Mouse (Mus musculus) hematopoietic stem cell, adult 5-6 weeks (primary cell): ENCODE results near the gene Ppp1r15b. TPM values are rescaled to one million over a fixed set of nuclear protein-coding genes. Genes with fewer than 3 reads are reported as not detected.
A peak's percentile ranks its signal among the peaks of the same experiment; 100 is the strongest.

Experiments used
- ATAC-seq, 2 experiments: fragments of 125-278 bp in 1 of 2; replicated peaks in 1 of 2; 2 replicates each; pipeline ENCODE4 v1.8.0; 2016 to 2017; ENCODE audit warnings: inconsistent platforms in 2 of 2, mild to moderate bottlenecking in 2 of 2, moderate number of reproducible peaks in 2 of 2, low read depth in 1 of 2, moderate TSS enrichment in 1 of 2; ENCODE audit not compliant: low FRiP score in 2 of 2, poor library complexity in 2 of 2, severe bottlenecking in 2 of 2, insufficient read depth in 1 of 2, low TSS enrichment in 1 of 2
- total RNA-seq: library from RNA; stranded (forward); fragments of 172-1452, 232-1000 nt; gene quantifications from 2 replicates; pipeline ENCODE4 v1.2.3, GENCODE M21; 2017

Ppp1r15b gene
- total RNA-seq, 1 experiment from 2014 or later = 85.7 TPM

- no peak for ATAC-seq
These were observed 14.8 kb upstream of the Ppp1r15b start for GRCm38 (mm10) chr1:133116108-133116507.

- ATAC-seq = peak; percentile 7 to 68; a peak in 1 of 4 replicates
These were observed 12.8 kb upstream of the Ppp1r15b start for GRCm38 (mm10) chr1:133118127-133118526.

DNA sequence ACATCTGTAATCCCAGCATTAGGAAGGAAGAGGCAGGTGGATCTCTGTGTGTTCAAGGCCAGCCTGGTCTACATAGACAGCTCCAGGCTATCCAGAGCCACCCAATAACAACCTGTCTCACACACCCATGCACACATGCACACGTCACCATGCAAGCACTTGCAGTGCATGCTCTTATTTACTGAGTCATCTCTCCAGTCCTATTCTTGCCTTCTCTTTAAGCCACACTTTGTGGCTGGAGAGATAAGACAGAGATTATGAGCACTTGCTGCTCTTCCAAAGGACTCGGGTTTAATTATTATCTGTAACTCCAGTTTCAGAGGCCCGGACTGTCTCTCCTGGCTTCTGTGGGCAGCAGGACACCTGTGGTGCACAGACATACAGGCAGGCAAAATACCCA, 12.1 kb upstream of the Ppp1r15b start:
- no peak for ATAC-seq

- peak; percentile 49 to 74; a peak in 2 of 4 replicates for ATAC-seq
These were observed 10.8 kb upstream of the Ppp1r15b start for GRCm38 (mm10) chr1:133119931-133120712.

DNA sequence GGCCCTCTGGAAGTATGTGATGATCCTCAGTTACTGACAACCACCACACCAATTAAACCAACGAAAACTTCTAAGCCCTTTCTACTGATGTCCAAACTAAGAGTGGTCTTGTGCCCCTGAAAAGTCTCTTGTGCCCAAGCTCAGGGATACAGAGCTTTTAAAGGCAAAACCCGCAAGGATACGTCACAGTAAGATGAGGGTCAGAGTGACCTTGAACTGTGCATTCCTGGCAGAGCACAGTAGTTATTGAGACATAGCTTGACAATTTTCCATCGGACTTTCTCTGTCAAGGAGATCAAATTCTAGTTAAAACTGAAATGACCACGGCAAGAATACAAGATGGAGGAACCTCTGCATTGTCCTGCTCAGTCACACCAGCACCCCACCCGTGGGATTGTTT, 9.7 kb upstream of the Ppp1r15b start:
- no peak for ATAC-seq

DNA sequence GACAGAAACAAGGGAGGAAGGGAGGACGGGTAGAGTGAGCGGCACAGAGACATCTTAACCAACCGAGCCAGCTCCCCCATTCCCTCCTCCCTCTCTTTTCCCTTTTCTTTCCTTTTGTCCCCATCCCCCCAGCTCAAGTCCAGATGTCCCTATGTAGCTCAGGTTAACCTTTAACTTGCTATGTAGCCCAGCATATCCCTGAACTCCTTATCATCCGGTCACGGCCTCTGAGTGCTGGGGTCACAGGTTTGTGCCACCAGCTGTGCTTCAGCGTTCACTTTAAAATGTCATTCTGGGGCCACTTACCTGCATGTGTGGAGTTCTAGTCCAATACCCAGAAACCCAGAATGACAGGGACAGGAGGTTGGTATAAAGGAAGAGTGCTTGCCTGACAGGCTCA, 6.8 kb upstream of the Ppp1r15b start:
- ATAC-seq = no peak

DNA sequence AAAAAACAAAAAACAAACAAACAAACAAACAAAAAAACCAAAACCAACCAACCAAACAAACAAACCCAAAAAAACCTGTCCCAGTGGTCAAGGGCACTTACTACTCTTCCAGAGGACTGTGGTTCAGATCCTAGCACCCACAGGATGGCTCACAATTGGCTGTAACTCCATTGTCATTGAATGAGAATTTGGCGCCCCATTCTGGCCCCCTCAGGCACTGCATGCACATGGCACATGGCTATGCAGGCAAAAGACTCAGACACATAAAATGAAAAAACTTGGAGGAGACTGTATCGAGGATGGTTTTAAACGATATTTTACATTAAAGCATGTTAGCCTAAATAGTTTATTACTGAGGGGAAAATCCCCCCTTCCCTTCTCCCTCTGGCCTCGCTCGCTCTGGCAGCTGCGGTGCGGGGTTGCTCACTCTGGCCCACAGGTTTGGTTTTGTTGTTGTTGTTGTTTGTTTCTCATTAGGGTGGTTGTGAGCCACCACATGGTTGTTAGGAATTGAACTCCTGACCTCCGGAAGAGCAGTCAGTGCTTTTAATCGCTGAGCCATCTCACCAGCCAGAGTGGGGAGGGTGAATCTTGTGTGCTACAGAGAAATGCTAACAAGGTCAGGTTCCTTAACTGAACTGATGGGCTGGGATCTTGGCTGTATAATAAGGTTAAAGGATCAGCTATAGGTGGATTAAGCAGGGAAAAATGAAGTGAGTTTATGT, 5.1 kb upstream of the Ppp1r15b start:
- no peak for ATAC-seq

- no peak for ATAC-seq
These were observed 4.6 kb upstream of the Ppp1r15b start for GRCm38 (mm10) chr1:133126365-133126740.

GRCm38 (mm10) chr1:133127328-133127727, 3.6 kb upstream of the Ppp1r15b start:
- no peak for ATAC-seq

GRCm38 (mm10) chr1:133129471-133130221, 1.3 kb upstream of the Ppp1r15b start:
- ATAC-seq = no peak

DNA sequence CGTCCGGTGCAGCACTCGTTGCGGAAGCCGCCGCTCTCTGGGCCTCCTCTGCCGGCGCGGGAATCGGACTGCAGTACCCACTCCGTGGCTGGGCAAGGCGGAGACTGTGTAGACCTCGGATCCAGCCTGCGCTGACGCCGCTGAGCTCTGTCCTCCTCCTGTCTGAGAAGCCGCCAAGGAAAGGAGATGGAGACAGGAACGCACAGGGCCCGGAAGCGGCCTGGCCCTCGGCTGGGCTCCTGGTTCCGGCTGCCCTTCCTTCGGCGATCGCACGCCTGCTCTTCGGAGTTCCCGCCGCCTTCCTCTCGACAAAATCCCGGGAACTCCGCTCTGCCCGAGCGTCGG, 590 bp downstream of the Ppp1r15b start:
- peak in 1 of 2 experiments; percentile 29; a peak in 1 of 4 replicates for ATAC-seq

DNA sequence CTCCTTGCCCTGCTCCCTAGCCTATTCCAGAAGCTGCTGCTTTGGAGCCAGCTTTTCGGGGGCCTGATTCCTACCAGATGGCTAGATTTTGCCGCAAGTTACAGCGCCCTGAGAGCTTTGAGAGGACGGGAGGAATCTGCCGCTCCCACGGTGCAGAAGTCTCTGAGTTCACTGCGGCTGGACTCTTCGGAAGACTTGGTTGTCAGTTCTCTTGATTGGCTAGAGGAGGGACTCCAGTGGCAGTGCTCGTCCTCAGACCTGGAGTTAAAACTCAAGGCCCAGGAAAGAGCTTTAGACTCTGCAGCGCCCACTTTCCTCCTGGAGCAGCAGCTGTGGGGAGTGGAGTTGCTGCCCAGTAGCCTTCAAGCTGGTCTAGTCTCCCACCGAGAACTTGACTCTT, 993 bp downstream of the Ppp1r15b start:
- no peak for ATAC-seq

DNA sequence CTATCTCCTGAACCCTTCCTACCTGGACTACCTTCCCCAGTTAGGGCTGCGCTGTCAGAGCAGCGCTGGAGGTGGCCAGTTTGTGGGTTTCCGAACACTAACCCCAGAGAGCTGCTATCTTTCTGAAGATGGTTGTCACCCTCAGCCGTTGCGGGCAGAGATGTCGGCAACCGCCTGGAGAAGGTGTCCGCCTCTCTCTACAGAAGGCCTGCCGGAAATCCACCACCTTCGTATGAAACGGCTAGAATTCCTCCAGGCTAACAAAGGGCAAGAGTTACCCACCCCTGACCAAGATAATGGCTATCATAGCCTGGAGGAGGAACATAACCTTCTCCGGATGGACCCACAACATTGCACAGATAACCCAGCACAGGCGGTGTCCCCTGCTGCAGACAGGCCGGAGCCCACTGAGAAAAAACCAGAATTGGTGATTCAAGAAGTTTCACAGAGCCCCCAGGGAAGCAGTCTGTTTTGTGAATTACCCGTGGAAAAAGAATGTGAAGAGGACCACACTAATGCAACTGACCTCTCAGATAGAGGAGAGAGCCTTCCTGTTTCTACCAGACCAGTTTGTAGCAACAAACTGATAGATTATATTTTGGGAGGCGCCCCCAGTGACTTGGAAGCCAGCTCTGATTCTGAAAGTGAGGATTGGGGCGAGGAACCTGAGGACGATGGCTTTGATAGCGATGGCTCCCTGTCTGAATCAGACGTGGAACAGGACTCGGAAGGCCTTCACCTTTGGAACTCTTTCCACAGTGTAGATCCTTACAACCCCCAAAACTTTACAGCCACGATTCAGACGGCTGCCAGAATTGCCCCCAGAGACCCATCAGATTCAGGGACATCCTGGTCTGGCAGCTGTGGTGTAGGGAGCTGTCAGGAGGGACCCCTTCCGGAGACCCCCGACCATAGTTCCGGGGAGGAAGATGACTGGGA, 1.7 kb downstream of the Ppp1r15b start:
- no peak for ATAC-seq

GRCm38 (mm10) chr1:133133425-133133824, 2.5 kb downstream of the Ppp1r15b start:
- ATAC-seq = peak in 1 of 2 experiments; percentile 9; a peak in 1 of 4 replicates

DNA sequence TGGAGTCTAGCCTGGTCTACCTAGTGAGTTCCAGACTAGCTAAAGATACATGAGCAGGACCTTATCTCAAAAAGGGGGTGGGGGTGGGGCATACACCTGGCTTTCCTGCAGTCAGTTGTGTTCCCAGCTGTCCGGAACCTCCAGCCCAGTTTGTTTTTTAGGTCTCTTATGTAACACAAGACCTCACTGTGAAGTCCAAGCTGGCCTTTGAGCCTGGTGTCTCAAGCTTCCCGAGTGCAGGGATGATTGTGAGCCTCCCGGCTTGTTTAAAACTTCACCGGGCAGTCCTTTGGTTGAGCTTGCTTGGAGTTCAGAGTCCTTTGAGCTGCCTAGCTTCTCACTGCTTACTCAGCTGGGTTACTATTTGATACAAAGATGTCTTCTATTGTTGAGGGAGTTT, 3.1 kb downstream of the Ppp1r15b start:
- no peak for ATAC-seq

GRCm38 (mm10) chr1:133134881-133135280, 3.9 kb downstream of the Ppp1r15b start:
- ATAC-seq = no peak

- no peak for ATAC-seq
These were observed 4.9 kb downstream of the Ppp1r15b start for GRCm38 (mm10) chr1:133135808-133136207.
